Mouse (Mus musculus) spleen, adult 2 months (tissue): ENCODE results near the gene Rbm7.

Experiments
- CTCF ChIP-seq: fragments of 200-500 bp; IDR thresholded peaks from 2 replicates; pipeline ENCODE4 v1.5.1; 2011; ENCODE audit warnings: mild to moderate bottlenecking, inconsistent platforms; ENCODE audit not compliant: insufficient read depth, insufficient read length, insufficient replicate concordance; ENCODE audit errors: extremely low read depth
- POLR2A ChIP-seq: fragments of 200-500 bp; IDR thresholded peaks from 2 replicates; pipeline ENCODE4 v1.6.1; 2011; ENCODE audit warnings: low read depth, low read length, inconsistent platforms

GRCm38 (mm10) chr9:48503001-48503400 is 7.9 kb upstream of the Rbm7 start:
- no peak for TF ChIP-seq CTCF
- TF ChIP-seq POLR2A, result no peak
